Mouse (Mus musculus): ENCODE data around the gene Rel. TPM values are rescaled to one million over a fixed set of nuclear protein-coding genes. Genes with fewer than 3 reads are reported as not detected.

Rel gene
- total RNA-seq, 2 experiments from 2014 or later, result 3.5 to 4.2 TPM

Other genes starting within 250 kb of the Rel start
- not detected for gene 1700093K21Rik, start 249.8 kb downstream of the Rel start, total RNA-seq (2021)
- gene 0610010F05Rik, start 137.3 kb downstream of the Rel start, total RNA-seq (2021), result 10 to 100 TPM; 11.7 to 12.7 TPM
- gene Pus10, start 105.3 kb downstream of the Rel start, total RNA-seq (2021), result 10 to 100 TPM; 13.7 to 17.9 TPM
- gene Pex13, start 105.0 kb downstream of the Rel start, total RNA-seq (2021), result 10 to 100 TPM; 19.0 to 21.0 TPM
- 1 to 10 TPM; 4.5 to 4.6 TPM for gene Papolg, start 124.3 kb upstream of the Rel start, total RNA-seq (2021)

All from gastrocnemius, adult 18-20 months (tissue).